Mouse (Mus musculus): ENCODE data around the gene Rassf4.

- TF ChIP-seq GATA1 (IDR thresholded peaks at IDR 0.05; ENCODE audit: borderline replicate concordance, low read length), result no peak
- TF ChIP-seq FLI1 (IDR thresholded peaks at IDR 0.05; ENCODE audit: low read length), result no peak
Measured at GRCm38 (mm10) chr6:116618073-116618472, 55.7 kb downstream of the Rassf4 start.
